Mouse (Mus musculus) heart, postnatal 0 days (tissue): ENCODE data around the gene Stard13.

Experiments
- CTCF ChIP-seq: IDR thresholded peaks from 2 replicates; pipeline ENCODE4 v1.5.1; 2016; ENCODE audit warnings: antibody characterized with exemption, control low read depth, low read depth
- EP300 ChIP-seq: IDR thresholded peaks from 2 replicates; pipeline ENCODE4 v1.6.1; 2016; ENCODE audit warnings: antibody characterized with exemption, low read depth

DNA sequence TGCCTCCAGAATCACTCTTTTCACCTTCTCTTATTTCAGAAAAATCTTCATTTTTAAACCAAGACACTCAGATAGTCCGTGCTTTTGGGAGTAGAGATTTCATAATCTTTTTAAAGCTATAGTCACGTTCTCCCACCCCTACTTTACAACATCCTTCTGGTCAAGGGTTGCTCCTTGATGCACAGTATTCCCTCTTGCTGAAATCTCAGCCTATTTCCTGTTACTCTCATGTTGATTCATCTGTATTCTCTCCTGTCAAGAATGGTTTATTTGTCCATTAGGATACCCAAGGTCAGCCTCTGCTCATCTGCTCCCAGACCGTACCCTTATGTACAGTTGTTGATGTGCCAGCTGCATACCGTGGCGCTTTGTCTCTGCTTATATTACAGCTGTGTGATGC is 89.7 kb downstream of the Stard13 start:
- TF ChIP-seq CTCF: no peak
- TF ChIP-seq EP300: no peak
